ENCODE assay signal across 31 mouse cellular contexts in genomic region chr7:116700409-116700808, GRCm38 (mm10).
"Had no signal": no experiment of that assay in that cellular context is flagged by ENCODE, and none has a peak within 500 bp of the region (broad histone marks: within the 10 kb centered on the region; RNA-seq: fewer than 3 reads in every experiment).

No protein-coding gene starts in this region.

- H3K27ac ChIP-seq: left cerebral cortex, adult 2 months; limb, embryonic 10.5 days; limb, embryonic 12.5 days; limb, embryonic 13.5 days; limb, embryonic 15.5 days; liver, embryonic 12.5 days; liver, embryonic 13.5 days; liver, embryonic 14.5 days; liver, embryonic 15.5 days; lung, embryonic 15.5 days; macrophage; midbrain, embryonic 10.5 days; midbrain, embryonic 12.5 days; midbrain, embryonic 13.5 days; midbrain, embryonic 15.5 days; neural tube, embryonic 12.5 days had no signal

- H3K9ac ChIP-seq: limb, embryonic 12.5 days; limb, embryonic 13.5 days; limb, embryonic 15.5 days; liver, embryonic 12.5 days; liver, embryonic 13.5 days; liver, embryonic 14.5 days; liver, embryonic 15.5 days; liver, postnatal 0 days; lung, embryonic 14.5 days; lung, embryonic 15.5 days; midbrain, embryonic 12.5 days; midbrain, embryonic 13.5 days; midbrain, embryonic 15.5 days; neural tube, embryonic 12.5 days had no signal

- H3K9me3 ChIP-seq: limb, embryonic 10.5 days; limb, embryonic 15.5 days; liver, embryonic 13.5 days; liver, embryonic 15.5 days; lung, embryonic 15.5 days; midbrain, embryonic 15.5 days had no signal

- H3K4me3 ChIP-seq: left cerebral cortex, adult 2 months; limb, embryonic 10.5 days; limb, embryonic 12.5 days; limb, embryonic 13.5 days; limb, embryonic 15.5 days; liver, embryonic 12.5 days; liver, embryonic 13.5 days; liver, embryonic 15.5 days; lung, embryonic 15.5 days; megakaryocyte, embryonic 14.5 days; midbrain, embryonic 10.5 days; midbrain, embryonic 12.5 days; midbrain, embryonic 13.5 days; midbrain, embryonic 15.5 days; myocyte; neural tube, embryonic 12.5 days had no signal

- H3K27me3 ChIP-seq: limb, embryonic 13.5 days; limb, embryonic 15.5 days; liver, embryonic 12.5 days; liver, embryonic 13.5 days; liver, embryonic 15.5 days; lung, embryonic 15.5 days; megakaryocyte, embryonic 14.5 days; midbrain, embryonic 15.5 days; neural tube, embryonic 12.5 days had no signal

- ATAC-seq: liver, embryonic 12.5 days; liver, postnatal 0 days; lung, postnatal 0 days; midbrain, embryonic 13.5 days; midbrain, embryonic 15.5 days; midbrain, embryonic 16.5 days had no signal

- DNase-seq: left cerebral cortex, postnatal 4 days; liver; liver, embryonic 13.5 days; liver, postnatal 0 days; lung, adult 18-20 months; lung, adult 2 months; lung, embryonic 14.5 days; lung, postnatal 10 days; lung, postnatal 14 days; lung, postnatal 36 days; lung, postnatal 4 days had no signal

- H3K36me3 ChIP-seq: limb, embryonic 10.5 days; limb, embryonic 12.5 days; limb, embryonic 13.5 days; limb, embryonic 15.5 days; liver, embryonic 12.5 days; liver, embryonic 13.5 days; liver, embryonic 15.5 days; lung, embryonic 15.5 days; midbrain, embryonic 10.5 days; midbrain, embryonic 12.5 days; midbrain, embryonic 13.5 days; midbrain, embryonic 15.5 days; neural tube, embryonic 12.5 days had no signal

- H3K4me2 ChIP-seq: limb, embryonic 12.5 days; limb, embryonic 13.5 days; limb, embryonic 15.5 days; liver, embryonic 11.5 days; liver, embryonic 12.5 days; liver, embryonic 13.5 days; liver, embryonic 15.5 days; lung, embryonic 14.5 days; lung, embryonic 15.5 days; midbrain, embryonic 12.5 days; midbrain, embryonic 13.5 days; midbrain, embryonic 15.5 days; neural tube, embryonic 12.5 days had no signal

- H3K4me1 ChIP-seq: limb, embryonic 12.5 days; liver, embryonic 12.5 days; liver, embryonic 13.5 days; liver, embryonic 15.5 days; lung, embryonic 15.5 days; megakaryocyte, embryonic 14.5 days; midbrain, embryonic 10.5 days; midbrain, embryonic 12.5 days; midbrain, embryonic 13.5 days; midbrain, embryonic 15.5 days; neural tube, embryonic 12.5 days had no signal
